Mouse (Mus musculus) liver, adult (tissue): ENCODE measurements around the gene Glis1.

Experiments
- GATA4 ChIP-seq: IDR thresholded peaks from 2 replicates; pipeline ENCODE4 v1.6.1; 2014; ENCODE audit warnings: mild to moderate bottlenecking, low read length; ENCODE audit not compliant: insufficient replicate concordance

The Glis1 gene

DNA sequence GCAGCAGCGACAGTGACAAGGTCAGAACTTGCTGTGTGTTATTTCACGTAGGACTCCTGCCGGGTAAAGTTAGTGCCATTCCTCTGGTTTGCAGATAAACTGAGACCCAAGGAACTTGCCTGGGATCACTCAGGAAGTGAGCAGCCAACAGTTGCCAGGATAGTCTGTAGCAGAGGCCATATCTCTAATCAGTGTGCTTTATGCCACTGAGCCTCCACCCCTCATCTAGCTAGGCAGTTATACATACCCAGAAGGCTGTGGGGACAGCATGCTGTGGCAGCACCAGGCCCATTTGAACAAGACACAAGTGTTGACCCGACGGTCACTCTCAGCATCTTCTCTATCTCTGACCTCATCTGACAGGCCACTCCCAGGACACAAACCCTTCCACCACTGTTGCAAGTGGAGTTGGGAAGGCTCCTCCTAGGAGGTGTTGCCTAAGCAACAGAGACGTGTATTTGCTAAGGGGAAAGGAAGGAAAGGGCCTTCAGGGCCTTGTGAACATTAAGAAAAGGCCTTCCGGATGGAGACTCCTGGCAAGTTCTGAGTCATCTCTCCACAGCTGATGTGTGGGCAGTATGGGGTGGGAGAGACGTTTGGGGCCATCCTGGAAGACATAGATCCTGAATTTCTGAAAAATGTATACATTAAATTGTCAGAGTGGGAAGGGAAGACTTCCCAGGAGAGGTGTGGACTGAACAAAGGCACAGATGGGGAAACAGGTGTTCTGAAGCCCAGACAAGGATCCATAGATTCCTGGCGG lies 177.7 kb downstream of the Glis1 start:
- TF ChIP-seq GATA4: no peak

- TF ChIP-seq GATA4: no peak
These were observed 183.3 kb downstream of the Glis1 start for GRCm38 (mm10) chr4:107617596-107618230.

DNA sequence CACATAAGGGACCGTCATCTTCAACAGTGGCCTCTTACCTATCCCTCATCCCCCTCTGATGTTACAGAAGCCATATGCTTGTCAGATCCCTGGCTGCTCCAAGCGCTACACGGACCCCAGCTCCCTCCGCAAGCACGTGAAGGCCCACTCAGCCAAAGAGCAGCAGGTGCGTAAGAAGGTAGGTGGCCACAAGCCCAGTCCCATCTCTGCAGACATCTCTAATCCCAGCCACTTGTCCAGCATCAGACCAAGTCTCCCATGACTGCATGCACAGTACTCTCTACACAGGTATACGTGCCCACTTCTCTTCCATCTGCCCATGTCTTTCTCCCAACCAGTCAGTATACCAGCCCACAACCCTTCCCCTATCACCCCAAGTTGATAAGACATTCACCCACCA lies 185.1 kb downstream of the Glis1 start:
- TF ChIP-seq GATA4: no peak

- TF ChIP-seq GATA4: no peak
These were observed 187.0 kb downstream of the Glis1 start for GRCm38 (mm10) chr4:107621366-107621765.

DNA sequence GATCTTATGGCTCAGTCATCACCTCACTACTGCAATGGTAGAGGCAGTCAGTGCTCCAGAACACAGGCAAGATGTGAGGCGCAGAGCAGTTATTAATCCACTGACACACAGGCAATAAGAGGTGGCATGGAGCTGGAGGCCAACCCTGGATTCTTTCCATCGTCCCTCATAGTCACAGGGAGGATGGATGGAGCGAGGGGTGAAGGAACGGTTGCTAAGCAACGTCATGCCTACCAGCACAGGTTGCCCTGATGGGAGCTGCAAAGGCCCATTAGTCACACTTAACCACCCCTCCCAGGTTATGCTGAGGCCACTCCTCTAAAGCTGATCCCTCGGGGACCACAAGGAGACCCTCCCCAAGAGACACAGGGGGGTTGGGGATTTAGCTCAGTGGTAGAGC lies 187.9 kb downstream of the Glis1 start:
- TF ChIP-seq GATA4: no peak

- no peak for TF ChIP-seq GATA4
These were observed 189.5 kb downstream of the Glis1 start for GRCm38 (mm10) chr4:107623916-107624315.

GRCm38 (mm10) chr4:107624951-107625350 lies 190.6 kb downstream of the Glis1 start:
- no peak for TF ChIP-seq GATA4

GRCm38 (mm10) chr4:107628226-107628625 lies 193.8 kb downstream of the Glis1 start:
- no peak for TF ChIP-seq GATA4

DNA sequence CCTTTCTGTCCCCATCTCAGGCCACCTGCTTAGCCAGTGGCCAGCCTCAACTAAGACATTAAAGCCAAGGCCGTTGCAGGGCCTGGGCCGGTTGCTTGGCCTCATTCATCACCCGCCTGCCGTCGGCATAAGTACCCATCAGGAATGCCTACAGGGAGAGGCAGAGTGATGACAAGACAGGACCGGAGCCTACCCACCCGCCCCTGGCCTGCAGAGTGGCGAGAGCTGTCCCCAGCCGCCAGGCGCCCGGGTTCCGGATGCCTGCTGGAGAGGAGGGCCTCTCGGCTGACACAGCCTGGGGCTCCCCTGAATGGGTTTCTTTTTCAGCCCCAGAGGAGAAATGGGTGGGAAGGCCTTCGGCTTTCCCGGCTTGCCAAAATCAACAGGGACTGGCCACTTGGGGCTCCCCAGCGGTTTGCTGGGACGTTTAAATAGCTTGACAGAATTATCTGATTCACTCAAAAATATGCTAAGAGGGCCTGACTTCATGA lies 194.6 kb downstream of the Glis1 start:
- TF ChIP-seq GATA4: no peak

GRCm38 (mm10) chr4:107634631-107635030 lies 200.2 kb downstream of the Glis1 start:
- no peak for TF ChIP-seq GATA4

DNA sequence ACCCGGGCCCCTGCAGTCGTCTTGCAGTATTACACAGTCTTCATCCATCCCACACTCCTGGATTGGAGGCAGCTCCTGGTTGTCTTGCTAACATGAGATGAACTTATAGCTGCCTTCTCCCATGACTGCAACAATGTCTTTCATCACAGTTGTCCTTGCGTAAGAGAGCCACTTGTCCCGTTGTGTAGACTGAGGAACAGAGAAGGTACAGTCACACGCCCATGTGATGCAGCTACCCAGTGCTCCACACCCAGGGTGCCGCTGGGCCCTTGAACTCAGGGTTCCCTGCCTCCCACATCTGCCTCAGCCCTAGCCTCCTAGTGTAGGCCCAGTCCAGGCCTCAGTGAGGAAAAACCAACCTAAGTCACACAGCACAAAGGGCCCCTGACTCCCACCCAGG lies 201.7 kb downstream of the Glis1 start:
- no peak for TF ChIP-seq GATA4

GRCm38 (mm10) chr4:107637670-107638069 lies 203.3 kb downstream of the Glis1 start:
- TF ChIP-seq GATA4: no peak

GRCm38 (mm10) chr4:107638303-107638702 lies 203.9 kb downstream of the Glis1 start:
- TF ChIP-seq GATA4: no peak

- TF ChIP-seq GATA4: no peak
These were observed 207.2 kb downstream of the Glis1 start for GRCm38 (mm10) chr4:107641624-107642023.

- no peak for TF ChIP-seq GATA4
These were observed 214.6 kb downstream of the Glis1 start for GRCm38 (mm10) chr4:107648959-107649485.

DNA sequence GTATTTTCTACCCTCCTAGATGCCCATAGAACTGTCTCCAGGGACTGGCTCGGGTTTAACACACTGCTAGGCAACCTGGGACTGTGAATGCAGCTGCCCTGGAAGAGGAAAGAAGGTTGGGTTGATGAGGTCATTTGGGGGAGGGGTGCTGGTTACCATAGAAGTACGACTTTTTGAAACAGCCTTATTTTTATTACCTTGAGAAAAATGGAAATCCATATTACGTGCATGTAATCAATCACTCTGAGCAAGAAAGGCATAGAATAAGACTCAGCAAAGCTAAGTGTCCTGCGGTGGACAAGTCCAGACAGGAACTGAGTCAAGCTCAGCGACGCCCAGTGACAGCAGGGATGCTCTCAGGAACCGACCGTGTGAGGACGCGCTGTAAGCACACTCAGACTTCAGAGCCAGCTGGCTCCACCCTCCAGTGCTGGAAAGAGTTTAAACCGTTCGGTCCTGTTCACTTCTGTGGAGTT lies 216.7 kb downstream of the Glis1 start:
- TF ChIP-seq GATA4: no peak
